Mouse (Mus musculus): ENCODE data around the gene Il22. TPM values are rescaled to one million over a fixed set of nuclear protein-coding genes. Genes with fewer than 3 reads are reported as not detected.

Gene Il22
- total RNA-seq, 2 experiments from 2014 or later, result not detected

Other genes starting within 250 kb of the Il22 start
- 1 to 10 TPM; 1.9 to 2.8 TPM for gene Mdm1, start 63.1 kb upstream of the Il22 start, total RNA-seq (2021)
- under 1 TPM; 0.38 to 0.43 TPM for gene Gm32717, start 35.8 kb downstream of the Il22 start, total RNA-seq (2021)
- gene Gm32802, start 53.7 kb downstream of the Il22 start, total RNA-seq (2021), result under 1 TPM; 0.38 to 0.43 TPM
- gene Iltifb, start 90.1 kb downstream of the Il22 start, total RNA-seq (2021), result not detected
- gene Gm9040, start 122.0 kb downstream of the Il22 start, total RNA-seq (2021), result not detected
- gene Gm9044, start 127.5 kb downstream of the Il22 start, total RNA-seq (2021), result not detected
- not detected for gene Gm9045, start 132.9 kb downstream of the Il22 start, total RNA-seq (2021)
- gene Gm9046, start 138.3 kb downstream of the Il22 start, total RNA-seq (2021), result not detected
- not detected for gene Gm9048, start 143.7 kb downstream of the Il22 start, total RNA-seq (2021)
- not detected for gene Gm9049, start 149.2 kb downstream of the Il22 start, total RNA-seq (2021)
- gene Ifng, start 236.1 kb downstream of the Il22 start, total RNA-seq (2021), result not detected